Mouse (Mus musculus) stomach, postnatal 0 days (tissue): Measurements from ENCODE around the gene Arhgef3.

ENCODE experiments used
- CTCF ChIP-seq: IDR thresholded peaks from 2 replicates; pipeline ENCODE4 v1.5.1; 2016; ENCODE audit warnings: antibody characterized with exemption, low read depth, mild to moderate bottlenecking, moderate library complexity
- EP300 ChIP-seq: optimal IDR thresholded peaks from 2 replicates; pipeline ENCODE3; 2016; ENCODE audit warnings: antibody characterized with exemption

- TF ChIP-seq CTCF (no peak), EP300 (no peak)
These were observed 237.8 kb downstream of the Arhgef3 start for GRCm38 (mm10) chr14:27352470-27352869.
